Mouse (Mus musculus): ENCODE results near the gene Map3k6.

The Map3k6 gene

GRCm38 (mm10) chr4:133213661-133214060, 27.0 kb upstream of the Map3k6 start:
- in situ Hi-C loops (cut with MboI, MseI): loop anchor here (5.0 to 10.0 kb wide), 2 partner anchors 84 to 91 kb away; no protein-coding TSS in a partner anchor

DNA sequence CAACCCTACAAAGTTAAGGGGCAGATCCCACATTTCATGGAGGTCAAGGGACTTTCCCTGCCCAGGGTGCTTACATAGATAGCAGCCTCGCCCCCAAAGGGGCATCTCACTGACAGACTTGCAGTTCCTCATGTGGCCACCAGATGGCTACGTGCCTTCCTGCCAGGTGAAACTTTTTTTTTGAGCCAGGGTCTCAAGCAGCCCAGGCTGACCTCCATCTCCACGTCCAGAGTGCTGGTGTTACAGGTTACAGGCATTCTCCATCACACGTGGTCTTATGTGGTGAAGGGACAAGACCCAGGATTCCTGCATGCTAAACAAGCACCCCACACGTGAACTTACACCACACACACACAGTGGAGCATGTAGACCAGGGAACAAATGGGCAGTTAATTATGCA, 23.0 kb upstream of the Map3k6 start:
- in situ Hi-C loops (cut with MboI, MseI): loop anchor here in 1 of 2 experiments (10.0 kb wide), 1 partner anchor 87 kb away; no protein-coding TSS in a partner anchor

GRCm38 (mm10) chr4:133218745-133219144, 21.9 kb upstream of the Map3k6 start:
- in situ Hi-C loops (cut with MboI, MseI): loop anchor here in 1 of 2 experiments (10.0 kb wide), 1 partner anchor 86 kb away; no protein-coding TSS in a partner anchor

DNA sequence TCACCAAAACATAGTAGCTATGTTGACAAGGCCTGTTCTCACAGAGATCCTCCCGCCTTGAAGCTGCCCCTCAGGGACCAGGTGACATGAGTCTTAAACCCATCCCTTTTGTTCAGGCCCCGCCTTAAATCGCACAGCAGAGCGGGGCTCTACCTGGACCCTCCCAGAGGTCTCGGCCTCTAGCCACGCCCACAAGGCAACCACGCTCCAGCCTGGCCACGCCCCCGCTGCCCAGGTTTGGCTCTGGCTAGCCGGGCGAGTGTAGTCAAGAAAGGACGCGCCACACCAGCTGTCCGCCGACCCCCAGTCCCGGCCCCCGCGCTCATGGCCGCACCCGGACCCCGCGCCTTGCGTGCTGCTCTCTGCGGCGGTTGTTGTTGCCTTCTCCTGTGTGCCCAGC, 20.0 kb upstream of the Map3k6 start:
- in situ Hi-C loops (cut with MboI, MseI): no loop called here

DNA sequence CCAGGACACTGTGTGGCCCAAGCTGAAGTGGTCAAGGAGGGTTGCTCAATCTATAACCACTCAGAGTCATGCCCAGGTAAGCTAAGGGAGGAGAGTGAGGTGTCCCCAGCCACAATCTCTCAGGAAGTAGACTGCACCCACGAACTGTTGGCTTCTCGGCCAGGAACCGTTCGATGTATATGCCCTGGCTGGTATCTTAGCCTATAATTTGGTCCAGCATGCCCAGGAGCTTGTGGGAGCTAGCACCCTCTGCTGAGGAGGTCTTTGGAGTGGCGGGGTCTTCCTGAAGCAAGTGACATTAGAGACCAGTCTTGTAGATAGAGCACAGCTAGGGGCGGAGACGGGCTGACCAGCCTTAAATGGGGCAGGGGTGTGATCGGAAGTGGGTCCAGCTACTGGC, 18.9 kb upstream of the Map3k6 start:
- in situ Hi-C loops (cut with MboI, MseI): no loop called here

GRCm38 (mm10) chr4:133223875-133224274, 16.7 kb upstream of the Map3k6 start:
- in situ Hi-C loops (cut with MboI, MseI): no loop called here

GRCm38 (mm10) chr4:133226073-133226472, 14.5 kb upstream of the Map3k6 start:
- in situ Hi-C loops (cut with MboI, MseI): no loop called here

DNA sequence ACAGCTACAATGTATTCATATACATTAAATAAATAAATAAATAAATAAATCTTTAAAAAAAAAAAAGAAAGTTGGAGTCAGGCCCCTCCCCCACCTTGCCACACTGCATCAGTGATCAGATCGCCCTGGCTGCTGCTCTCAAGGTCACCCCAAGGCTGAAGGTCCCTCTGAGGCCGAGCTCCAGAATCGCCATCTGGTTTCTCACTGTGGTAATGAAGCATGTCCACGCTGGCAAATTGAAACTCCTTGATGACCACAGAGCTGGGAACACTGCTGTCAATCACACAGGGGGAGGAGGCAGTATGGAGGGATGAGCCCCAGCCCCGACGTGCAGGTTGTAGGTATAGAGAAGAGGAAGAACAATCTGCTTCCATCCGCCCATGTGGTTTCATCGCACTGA, 13.0 kb upstream of the Map3k6 start:
- in situ Hi-C loops (cut with MboI, MseI): no loop called here

DNA sequence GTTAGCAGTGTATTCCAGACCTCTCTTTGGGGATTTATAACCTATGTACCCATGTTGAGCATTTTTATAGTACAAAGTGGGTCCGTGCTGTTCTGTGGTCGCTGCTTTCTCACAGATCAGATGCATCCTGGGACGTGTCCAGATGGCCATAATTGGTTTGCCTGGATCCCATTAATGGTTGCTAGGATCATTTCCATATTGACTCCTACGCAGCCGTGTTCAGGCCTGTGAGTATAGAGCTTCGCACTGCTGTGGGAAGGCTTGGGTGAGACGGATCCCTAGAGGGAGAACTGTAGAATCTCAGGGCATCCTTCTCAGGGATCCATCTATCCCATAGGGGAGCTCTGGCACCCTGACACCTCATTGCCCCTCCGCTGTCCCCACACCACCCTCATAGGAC, 11.0 kb upstream of the Map3k6 start:
- in situ Hi-C loops (cut with MboI, MseI): no loop called here

GRCm38 (mm10) chr4:133233285-133233976, 7.2 kb upstream of the Map3k6 start:
- in situ Hi-C loops (cut with MboI, MseI): no loop called here

- in situ Hi-C loops (cut with MboI, MseI): no loop called here
Observed at GRCm38 (mm10) chr4:133234771-133235170, 5.8 kb upstream of the Map3k6 start.

GRCm38 (mm10) chr4:133235415-133235814, 5.2 kb upstream of the Map3k6 start:
- in situ Hi-C loops (cut with MboI, MseI): no loop called here

DNA sequence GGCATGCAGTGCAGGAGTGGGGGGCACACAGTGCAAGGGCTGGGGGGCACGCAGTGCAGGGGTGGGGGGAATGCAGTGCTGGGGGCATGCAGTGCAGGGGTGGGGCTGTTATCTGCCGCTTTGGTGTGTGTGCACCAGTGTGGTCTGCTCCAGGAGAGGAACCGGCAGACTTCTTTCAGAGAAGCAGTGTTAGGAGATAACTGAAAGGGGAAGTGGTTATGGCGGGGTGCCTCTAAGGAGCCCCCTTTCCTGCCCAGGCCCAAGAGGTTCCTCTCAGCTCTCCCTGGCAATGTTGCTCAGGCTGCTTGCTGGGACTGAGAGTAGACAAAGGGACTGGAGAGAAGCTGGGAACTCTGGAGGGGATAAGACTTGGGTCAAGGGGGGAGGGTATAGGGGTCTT, 2.7 kb upstream of the Map3k6 start:
- in situ Hi-C loops (cut with MboI, MseI): no loop called here

DNA sequence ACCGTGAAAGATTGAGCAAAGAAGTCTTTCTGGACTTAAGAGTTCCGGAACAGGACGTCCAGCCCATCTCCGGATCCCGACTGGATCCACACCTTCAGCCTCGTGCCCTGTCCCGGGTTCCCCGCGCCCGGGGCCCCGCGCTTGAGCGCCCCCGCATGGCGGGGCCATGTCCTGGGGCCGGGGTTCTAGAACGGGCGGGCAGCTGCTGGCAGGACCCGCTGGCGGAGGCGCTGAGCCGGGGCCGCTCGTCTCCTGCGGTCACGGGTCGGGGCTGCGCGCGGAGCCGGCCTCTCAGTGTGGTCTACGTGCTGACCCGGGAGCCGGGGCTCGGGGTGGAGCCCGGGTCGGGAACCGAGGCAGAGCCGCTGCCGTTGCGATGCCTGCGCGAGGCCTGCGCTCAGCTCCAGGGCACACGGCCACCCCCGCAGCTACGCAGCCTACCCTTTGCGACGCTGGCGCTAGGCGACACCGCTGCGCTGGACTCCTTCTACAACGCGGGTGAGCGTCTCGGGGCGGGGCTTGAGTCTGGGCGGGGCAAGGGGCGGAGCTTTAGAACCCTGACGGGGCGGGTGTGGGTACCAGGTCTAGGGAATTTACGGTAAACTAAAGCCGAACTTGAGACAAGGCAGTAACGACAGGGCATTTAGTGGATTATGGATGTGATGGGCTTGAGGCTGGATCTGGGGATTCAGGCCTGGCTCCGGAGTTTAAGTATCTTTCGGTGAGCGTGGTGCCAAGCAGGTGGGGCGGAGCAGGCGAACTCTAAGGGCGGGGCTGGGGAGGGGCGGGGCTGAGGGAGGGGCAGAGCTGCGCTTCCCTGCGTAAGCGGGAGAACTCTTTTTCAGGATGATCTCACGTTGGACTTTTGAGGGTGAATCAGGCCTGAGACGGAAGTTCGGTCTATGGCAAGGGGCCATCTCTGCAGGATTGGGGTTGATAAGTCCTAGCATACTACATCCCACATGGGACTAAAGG, 603 bp downstream of the Map3k6 start:
- in situ Hi-C loops (cut with MboI, MseI): no loop called here

GRCm38 (mm10) chr4:133241910-133242309, 1.3 kb downstream of the Map3k6 start:
- in situ Hi-C loops (cut with MboI, MseI): no loop called here

- in situ Hi-C loops (cut with MboI, MseI): no loop called here
Observed at GRCm38 (mm10) chr4:133242710-133243109, 2.1 kb downstream of the Map3k6 start.

GRCm38 (mm10) chr4:133243538-133243937, 2.9 kb downstream of the Map3k6 start:
- in situ Hi-C loops (cut with MboI, MseI): no loop called here

- in situ Hi-C loops (cut with MboI, MseI): no loop called here
Observed at GRCm38 (mm10) chr4:133244289-133244688, 3.7 kb downstream of the Map3k6 start.

DNA sequence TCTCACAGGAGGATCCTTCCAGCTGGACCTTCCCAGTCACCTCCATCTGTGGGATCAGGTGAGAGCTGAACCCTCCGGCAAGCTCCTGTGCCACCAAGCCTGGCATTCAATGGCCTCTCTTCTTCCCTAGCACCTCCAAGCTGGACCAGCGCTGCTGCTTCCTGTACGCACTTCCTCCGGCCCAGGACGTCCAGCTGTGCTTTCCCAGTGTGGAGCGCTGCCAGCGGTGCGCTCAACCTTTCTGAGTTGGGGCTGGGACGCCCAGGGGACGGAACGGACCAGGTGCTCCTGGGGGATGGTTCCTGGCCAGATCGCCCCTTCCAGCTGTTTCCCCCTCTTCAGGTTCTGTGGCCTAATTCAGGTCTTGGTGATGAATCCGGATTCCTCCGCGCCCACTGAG, 6.5 kb downstream of the Map3k6 start:
- in situ Hi-C loops (cut with MboI, MseI): no loop called here

GRCm38 (mm10) chr4:133247806-133248449, 7.3 kb downstream of the Map3k6 start:
- in situ Hi-C loops (cut with MboI, MseI): no loop called here

DNA sequence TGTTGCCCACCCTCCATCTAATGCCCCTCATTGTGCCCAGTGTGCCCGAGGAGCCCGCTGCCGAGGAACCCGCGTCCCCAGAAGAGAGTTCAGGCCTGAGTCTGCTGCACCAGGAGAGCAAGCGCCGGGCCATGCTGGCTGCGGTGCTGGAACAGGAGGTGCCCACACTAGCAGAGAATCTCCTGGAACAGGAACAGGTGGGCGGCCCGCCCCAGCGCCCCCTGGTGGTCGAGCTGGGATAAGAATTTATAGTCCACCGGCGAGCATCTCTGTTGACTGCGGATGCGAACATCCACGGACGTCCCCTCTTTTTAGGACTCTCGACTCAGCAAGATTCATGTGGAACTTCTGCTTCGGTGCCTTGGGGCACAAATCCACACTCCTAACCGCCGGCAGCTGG, 10.0 kb downstream of the Map3k6 start:
- in situ Hi-C loops (cut with MboI, MseI): no loop called here

DNA sequence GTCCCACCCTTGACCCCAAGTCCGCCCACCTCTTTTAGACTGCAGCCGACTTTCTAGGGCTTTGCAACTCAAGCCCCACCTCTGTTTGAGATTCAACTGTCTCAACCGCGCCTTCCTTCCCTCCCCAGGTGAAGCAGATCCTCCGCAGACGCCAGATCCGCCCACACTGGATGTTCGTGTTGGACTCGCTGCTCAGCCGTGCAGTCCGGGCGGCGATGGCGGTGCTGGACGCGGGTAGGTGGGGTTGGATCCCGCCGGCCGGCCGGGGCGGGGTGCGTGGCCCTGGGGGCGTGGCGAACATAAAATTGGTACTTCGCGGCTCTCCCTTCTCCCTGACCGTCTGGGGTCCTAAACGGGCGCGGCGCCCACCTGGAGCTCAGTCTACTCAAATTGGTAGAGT, 10.6 kb downstream of the Map3k6 start:
- in situ Hi-C loops (cut with MboI, MseI): no loop called here

Data from T-helper 17 cell (primary cell).